ENCODE assay signal across 23 mouse cellular contexts in the genomic region with DNA sequence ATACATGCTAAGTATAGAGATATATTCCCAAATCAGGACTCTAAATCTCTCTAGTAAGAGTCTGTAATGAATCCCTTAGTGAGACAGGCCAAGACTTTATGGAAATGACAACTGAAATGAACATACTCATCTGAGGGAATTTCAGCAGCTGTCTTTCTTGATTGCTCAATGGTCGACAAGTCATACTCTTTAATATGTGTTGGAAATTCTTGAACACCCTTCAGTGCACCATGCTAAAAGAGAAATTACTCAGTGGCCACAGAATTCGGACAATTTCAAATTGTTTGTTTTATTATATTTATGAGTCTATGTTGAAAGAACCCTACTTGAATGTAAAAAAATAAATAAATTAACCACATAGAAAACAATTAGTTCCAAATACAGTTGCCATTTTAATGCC.
DNase-seq lines count a peak whose midpoint lies in the region; ATAC-seq and TF ChIP-seq lines count a peak whose summit lies in the region.
"Had no signal": no experiment of that assay in that cellular context is flagged by ENCODE, and none has a peak within 500 bp of the region (broad histone marks: within the 10 kb centered on the region; RNA-seq: fewer than 3 reads in every experiment).

No protein-coding gene starts in this region.

- no peaks in the 10 kb centered on the region for H3K36me3 ChIP-seq in myocyte (ENCODE audit: control insufficient read depth, insufficient read depth)
- H3K36me3 ChIP-seq in intestine, embryonic 16.5 days (ENCODE audit: control insufficient read depth, insufficient read depth, low read length): no peaks in the 10 kb centered on the region
- no peaks in the 10 kb centered on the region for H3K36me3 ChIP-seq in forebrain, postnatal 0 days (ENCODE audit: insufficient read depth)
- H3K36me3 ChIP-seq: embryonic facial prominence, embryonic 13.5 days; embryonic facial prominence, embryonic 15.5 days; forebrain, embryonic 10.5 days; forebrain, embryonic 12.5 days had no signal

- DNase-seq in 3T3-L1 (ENCODE audit: low read depth, low spot score) (peak; percentile 40), liver (no peak)
- DNase-seq in Muller cell, postnatal 12 days (ENCODE audit: inconsistent ontology term): peak; percentile 73
- DNase-seq in kidney, adult 9 months: no peak
- no peak for DNase-seq in forebrain, postnatal 0 days
- DNase-seq: adrenal gland, adult 2 months; adrenal gland, postnatal 10 days; adrenal gland, postnatal 25 days; cerebellum, adult 11 months; cerebellum, adult 18-20 months; cerebellum, adult 8-10 months; cerebellum, adult 9-11 months; cerebellum, postnatal 14 days; cerebellum, postnatal 36 days; embryo, embryonic 11 days had no signal

- peak overlapping the region; percentile 26; the same call in 1 of the 2 replicates for H3K27ac ChIP-seq in embryonic fibroblast, embryonic 13.5 days (ENCODE audit: insufficient read depth, low read length)
- H3K27ac ChIP-seq in intestine, embryonic 16.5 days (ENCODE audit: low read length): no peak overlapping the region
- H3K27ac ChIP-seq in forebrain, postnatal 0 days (ENCODE audit: low read depth, low read length): no peak overlapping the region
- H3K27ac ChIP-seq: embryonic facial prominence, embryonic 13.5 days; embryonic facial prominence, embryonic 15.5 days; forebrain, embryonic 10.5 days; forebrain, embryonic 12.5 days had no signal

- H3K4me1 ChIP-seq in embryonic fibroblast, embryonic 13.5 days (ENCODE audit: control insufficient read depth, insufficient read depth, low read length): no peaks in the 10 kb centered on the region
- H3K4me1 ChIP-seq in intestine, embryonic 16.5 days (ENCODE audit: control insufficient read depth, insufficient read depth, low read length): no peaks in the 10 kb centered on the region
- no peaks in the 10 kb centered on the region for H3K4me1 ChIP-seq in forebrain, postnatal 0 days (ENCODE audit: insufficient read depth)
- H3K4me1 ChIP-seq: embryonic facial prominence, embryonic 13.5 days; embryonic facial prominence, embryonic 15.5 days; forebrain, embryonic 10.5 days; forebrain, embryonic 12.5 days had no signal

- no peak for TF ChIP-seq POLR2A in embryonic fibroblast, embryonic 13.5 days (IDR thresholded peaks at IDR 0.05; ENCODE audit: low read depth, low read length)
- TF ChIP-seq POLR2A in myocyte (IDR thresholded peaks at IDR 0.05; ENCODE audit: insufficient read length, low read depth): no peak

- H3K79me2 ChIP-seq in myocyte (ENCODE audit: control insufficient read depth, insufficient read depth): no peaks in the 10 kb centered on the region

- no peaks in the 10 kb centered on the region for H3K9me3 ChIP-seq in intestine, embryonic 16.5 days (ENCODE audit: control insufficient read depth, low read length)
- no peaks in the 10 kb centered on the region for H3K9me3 ChIP-seq in forebrain, postnatal 0 days (ENCODE audit: low read length)
- H3K9me3 ChIP-seq: embryonic facial prominence, embryonic 13.5 days; embryonic facial prominence, embryonic 15.5 days; forebrain, embryonic 10.5 days; forebrain, embryonic 12.5 days had no signal

- ATAC-seq in intestine, embryonic 16.5 days: no peak
- ATAC-seq in forebrain, postnatal 0 days: no peak
- ATAC-seq: forebrain, embryonic 14.5 days had no signal

- H3K4me3 ChIP-seq in embryonic fibroblast, embryonic 13.5 days (ENCODE audit: insufficient read depth, low read length): no peak overlapping the region
- H3K4me3 ChIP-seq in myocyte: no peak overlapping the region
- H3K4me3 ChIP-seq in intestine, embryonic 16.5 days (ENCODE audit: low read length): no peak overlapping the region
- H3K4me3 ChIP-seq in forebrain, postnatal 0 days (ENCODE audit: low read depth, low read length): no peak overlapping the region
- H3K4me3 ChIP-seq: embryonic facial prominence, embryonic 13.5 days; embryonic facial prominence, embryonic 15.5 days; forebrain, embryonic 10.5 days; forebrain, embryonic 12.5 days had no signal

- no peaks in the 10 kb centered on the region for H3K27me3 ChIP-seq in myocyte (ENCODE audit: control insufficient read depth, insufficient read depth, insufficient read length)
- H3K27me3 ChIP-seq in intestine, embryonic 16.5 days (replicated peaks; ENCODE audit: control insufficient read depth, insufficient read depth, low read length): no peaks in the 10 kb centered on the region
- no peaks in the 10 kb centered on the region for H3K27me3 ChIP-seq in forebrain, postnatal 0 days (ENCODE audit: insufficient read depth, low read length)
- H3K27me3 ChIP-seq: embryonic facial prominence, embryonic 13.5 days; embryonic facial prominence, embryonic 15.5 days; forebrain, embryonic 12.5 days had no signal

- 81% methylated on average over 2 of the region's 2 CpGs for WGBS in intestine, embryonic 16.5 days
- WGBS in forebrain, postnatal 0 days: 89% methylated on average over 2 of the region's 2 CpGs

- H3K9ac ChIP-seq in intestine, embryonic 16.5 days (ENCODE audit: low read depth, low read length): no peak overlapping the region
- no peak overlapping the region for H3K9ac ChIP-seq in forebrain, postnatal 0 days
- H3K9ac ChIP-seq: embryonic facial prominence, embryonic 13.5 days; embryonic facial prominence, embryonic 15.5 days; forebrain, embryonic 12.5 days had no signal

- H3ac ChIP-seq in myocyte (ENCODE audit: control insufficient read depth, insufficient read length): no peak overlapping the region

- no peak overlapping the region for H3K4me2 ChIP-seq in myocyte (ENCODE audit: low read depth)
- H3K4me2 ChIP-seq in intestine, embryonic 16.5 days (ENCODE audit: low read depth, low read length): no peak overlapping the region
- no peak overlapping the region for H3K4me2 ChIP-seq in forebrain, postnatal 0 days (ENCODE audit: low read depth)
- H3K4me2 ChIP-seq: embryonic facial prominence, embryonic 13.5 days; embryonic facial prominence, embryonic 15.5 days; forebrain, embryonic 12.5 days had no signal

- no peak for TF ChIP-seq CTCF in embryonic fibroblast, embryonic 13.5 days (IDR thresholded peaks at IDR 0.05; ENCODE audit: borderline replicate concordance, insufficient read depth, low read length)
- no peak for TF ChIP-seq CTCF in forebrain, postnatal 0 days (IDR thresholded peaks at IDR 0.05; ENCODE audit: low read depth)

TF ChIP-seq in myocyte, 11 proteins besides CTCF, POLR2A, EP300 and RAD21:
- peak; percentile 89 for TF ChIP-seq CEBPB (IDR thresholded peaks at IDR 0.05; ENCODE audit: insufficient read depth, poor library complexity, severe bottlenecking)
- no peak for TF ChIP-seq TCF12 (IDR thresholded peaks at IDR 0.05; ENCODE audit: insufficient read depth, poor library complexity, severe bottlenecking)
- no peak for TF ChIP-seq TCF3 (IDR thresholded peaks at IDR 0.05; ENCODE audit: insufficient read length, low read depth)

Comparison
In these comparisons a context has a peak if more than half of its experiments do, and no peak if none do; other contexts are left out.
1. DNase-seq: peak in 3T3-L1 (single experiment) and Muller cell, postnatal 12 days (single experiment); none in liver (single experiment), kidney, adult 9 months (single experiment) and forebrain, postnatal 0 days (single experiment).